Mouse (Mus musculus): ENCODE data around the gene P4ha2. TPM values are rescaled to one million over a fixed set of nuclear protein-coding genes. Genes with fewer than 3 reads are reported as not detected.
A peak's percentile ranks its signal among the peaks of the same experiment; 100 is the strongest.

Gene P4ha2
- polyA plus RNA-seq, 1 experiment from 2014 or later: 6.8 TPM

- Histone ChIP-seq H3K36me3 (ENCODE audit: control insufficient read depth, insufficient read depth) (no peaks in the 10 kb centered on the region), H3K9ac (replicated peaks; ENCODE audit: low read depth, low read length) (peak overlapping the region; percentile 65), H3K9me3 (ENCODE audit: control insufficient read depth, low read length) (no peaks in the 10 kb centered on the region), H3K27ac (ENCODE audit: low read length) (no peak overlapping the region), H3K4me1 (replicated peaks; ENCODE audit: control insufficient read depth, insufficient read depth, low read length) (peaks cover 8% of the 10 kb centered on the region; the same call in 1 of the 2 replicates), H3K27me3 (replicated peaks; ENCODE audit: control insufficient read depth, insufficient read depth, low read length) (no peaks in the 10 kb centered on the region), H3K4me2 (ENCODE audit: low read length) (peak overlapping the region; percentile 92), H3K4me3 (replicated peaks; ENCODE audit: low read length) (peak overlapping the region; percentile 57)
- peak; percentile 89 for ATAC-seq
- under 1% methylated on average over 74 of the region's 83 CpGs for WGBS
Observed at GRCm38 (mm10) chr11:54100692-54101591, 1.0 kb downstream of the P4ha2 start.

- Histone ChIP-seq H3K4me2 (ENCODE audit: low read length) (peak overlapping the region; percentile 92), H3K36me3 (ENCODE audit: control insufficient read depth, insufficient read depth) (no peaks in the 10 kb centered on the region), H3K27me3 (replicated peaks; ENCODE audit: control insufficient read depth, insufficient read depth, low read length) (no peaks in the 10 kb centered on the region), H3K4me1 (replicated peaks; ENCODE audit: control insufficient read depth, insufficient read depth, low read length) (peaks cover 10% of the 10 kb centered on the region; the same call in 1 of the 2 replicates), H3K27ac (ENCODE audit: low read length) (no peak overlapping the region), H3K4me3 (replicated peaks; ENCODE audit: low read length) (no peak overlapping the region; the same call in 1 of the 2 replicates), H3K9ac (replicated peaks; ENCODE audit: low read depth, low read length) (no peak overlapping the region), H3K9me3 (ENCODE audit: control insufficient read depth, low read length) (no peaks in the 10 kb centered on the region)
- 79% methylated on average over 9 of the region's 9 CpGs for WGBS
- ATAC-seq: peak; percentile 14; the same call in 1 of the 2 replicates
Observed at GRCm38 (mm10) chr11:54101701-54102100, 1.8 kb downstream of the P4ha2 start.

GRCm38 (mm10) chr11:54102706-54103449, 3.0 kb downstream of the P4ha2 start:
- no peaks in the 10 kb centered on the region for H3K9me3 ChIP-seq (ENCODE audit: control insufficient read depth, low read length)
- ATAC-seq: no peak
- no peak overlapping the region for H3K4me2 ChIP-seq (ENCODE audit: low read length)
- no peaks in the 10 kb centered on the region for H3K36me3 ChIP-seq (ENCODE audit: control insufficient read depth, insufficient read depth)
- no peak overlapping the region for H3K9ac ChIP-seq (replicated peaks; ENCODE audit: low read depth, low read length)
- H3K4me3 ChIP-seq (replicated peaks; ENCODE audit: low read length): no peak overlapping the region
- H3K27me3 ChIP-seq (replicated peaks; ENCODE audit: control insufficient read depth, insufficient read depth, low read length): no peaks in the 10 kb centered on the region
- no peak overlapping the region for H3K27ac ChIP-seq (ENCODE audit: low read length)
- H3K4me1 ChIP-seq (replicated peaks; ENCODE audit: control insufficient read depth, insufficient read depth, low read length): peaks cover 17% of the 10 kb centered on the region; the same call in 1 of the 2 replicates
- WGBS: 81% methylated on average over 10 of the region's 10 CpGs

- H3K9me3 ChIP-seq (ENCODE audit: control insufficient read depth, low read length): no peaks in the 10 kb centered on the region
- H3K4me3 ChIP-seq (replicated peaks; ENCODE audit: low read length): no peak overlapping the region
- no peak overlapping the region for H3K9ac ChIP-seq (replicated peaks; ENCODE audit: low read depth, low read length)
- WGBS: 90% methylated on average over 6 of the region's 6 CpGs
- no peak overlapping the region for H3K27ac ChIP-seq (ENCODE audit: low read length)
- H3K4me1 ChIP-seq (replicated peaks; ENCODE audit: control insufficient read depth, insufficient read depth, low read length): peaks cover 17% of the 10 kb centered on the region; the same call in 1 of the 2 replicates
- no peak for ATAC-seq
- no peak overlapping the region for H3K4me2 ChIP-seq (ENCODE audit: low read length)
- H3K36me3 ChIP-seq (ENCODE audit: control insufficient read depth, insufficient read depth): no peaks in the 10 kb centered on the region
- no peaks in the 10 kb centered on the region for H3K27me3 ChIP-seq (replicated peaks; ENCODE audit: control insufficient read depth, insufficient read depth, low read length)
Observed at GRCm38 (mm10) chr11:54105011-54105410, 5.1 kb downstream of the P4ha2 start.

GRCm38 (mm10) chr11:54106676-54107075, 6.8 kb downstream of the P4ha2 start:
- H3K27me3 ChIP-seq (replicated peaks; ENCODE audit: control insufficient read depth, insufficient read depth, low read length): no peaks in the 10 kb centered on the region
- no peak overlapping the region for H3K27ac ChIP-seq (ENCODE audit: low read length)
- H3K9me3 ChIP-seq (ENCODE audit: control insufficient read depth, low read length): no peaks in the 10 kb centered on the region
- H3K36me3 ChIP-seq (ENCODE audit: control insufficient read depth, insufficient read depth): no peaks in the 10 kb centered on the region
- peaks cover 9% of the 10 kb centered on the region for H3K4me1 ChIP-seq (replicated peaks; ENCODE audit: control insufficient read depth, insufficient read depth, low read length)
- ATAC-seq: no peak
- no peak overlapping the region for H3K4me3 ChIP-seq (replicated peaks; ENCODE audit: low read length)
- no peak overlapping the region for H3K4me2 ChIP-seq (ENCODE audit: low read length)
- 90% methylated on average over 3 of the region's 3 CpGs for WGBS
- H3K9ac ChIP-seq (replicated peaks; ENCODE audit: low read depth, low read length): no peak overlapping the region

GRCm38 (mm10) chr11:54107239-54107638, 7.3 kb downstream of the P4ha2 start:
- WGBS: 56% methylated on average over 7 of the region's 7 CpGs
- Histone ChIP-seq H3K9me3 (ENCODE audit: control insufficient read depth, low read length) (no peaks in the 10 kb centered on the region), H3K27me3 (replicated peaks; ENCODE audit: control insufficient read depth, insufficient read depth, low read length) (no peaks in the 10 kb centered on the region), H3K9ac (replicated peaks; ENCODE audit: low read depth, low read length) (no peak overlapping the region), H3K4me1 (replicated peaks; ENCODE audit: control insufficient read depth, insufficient read depth, low read length) (peaks cover 14% of the 10 kb centered on the region), H3K27ac (ENCODE audit: low read length) (no peak overlapping the region), H3K4me2 (ENCODE audit: low read length) (no peak overlapping the region), H3K4me3 (replicated peaks; ENCODE audit: low read length) (no peak overlapping the region), H3K36me3 (ENCODE audit: control insufficient read depth, insufficient read depth) (no peaks in the 10 kb centered on the region)
- ATAC-seq: no peak

GRCm38 (mm10) chr11:54108131-54108530, 8.2 kb downstream of the P4ha2 start:
- Histone ChIP-seq H3K9ac (replicated peaks; ENCODE audit: low read depth, low read length) (no peak overlapping the region), H3K36me3 (ENCODE audit: control insufficient read depth, insufficient read depth) (no peaks in the 10 kb centered on the region), H3K4me2 (ENCODE audit: low read length) (no peak overlapping the region), H3K9me3 (ENCODE audit: control insufficient read depth, low read length) (no peaks in the 10 kb centered on the region), H3K4me3 (replicated peaks; ENCODE audit: low read length) (no peak overlapping the region), H3K27ac (ENCODE audit: low read length) (no peak overlapping the region), H3K27me3 (replicated peaks; ENCODE audit: control insufficient read depth, insufficient read depth, low read length) (no peaks in the 10 kb centered on the region), H3K4me1 (replicated peaks; ENCODE audit: control insufficient read depth, insufficient read depth, low read length) (peaks cover 23% of the 10 kb centered on the region)
- 69% methylated on average over 3 of the region's 3 CpGs for WGBS
- ATAC-seq: no peak

- no peak overlapping the region for H3K4me2 ChIP-seq (ENCODE audit: low read length)
- 85% methylated on average over 5 of the region's 5 CpGs for WGBS
- ATAC-seq: no peak
Observed at GRCm38 (mm10) chr11:54108894-54109293, 9.0 kb downstream of the P4ha2 start.

GRCm38 (mm10) chr11:54111291-54111690, 11.4 kb downstream of the P4ha2 start:
- no peak for ATAC-seq
- Histone ChIP-seq H3K4me1 (replicated peaks; ENCODE audit: control insufficient read depth, insufficient read depth, low read length) (peaks cover 34% of the 10 kb centered on the region), H3K4me3 (replicated peaks; ENCODE audit: low read length) (no peak overlapping the region), H3K36me3 (ENCODE audit: control insufficient read depth, insufficient read depth) (no peaks in the 10 kb centered on the region), H3K9ac (replicated peaks; ENCODE audit: low read depth, low read length) (no peak overlapping the region), H3K9me3 (ENCODE audit: control insufficient read depth, low read length) (no peaks in the 10 kb centered on the region), H3K27ac (ENCODE audit: low read length) (no peak overlapping the region), H3K27me3 (replicated peaks; ENCODE audit: control insufficient read depth, insufficient read depth, low read length) (no peaks in the 10 kb centered on the region), H3K4me2 (ENCODE audit: low read length) (no peak overlapping the region)
- WGBS: 91% methylated on average over 7 of the region's 7 CpGs

More at GRCm38 (mm10) chr11:54108894-54109293, 9.0 kb downstream of the P4ha2 start:
- H3K4me3 ChIP-seq (replicated peaks; ENCODE audit: low read length): no peak overlapping the region
- H3K27me3 ChIP-seq (replicated peaks; ENCODE audit: control insufficient read depth, insufficient read depth, low read length): no peaks in the 10 kb centered on the region
- H3K36me3 ChIP-seq (ENCODE audit: control insufficient read depth, insufficient read depth): no peaks in the 10 kb centered on the region
- no peak overlapping the region for H3K27ac ChIP-seq (ENCODE audit: low read length)
- H3K9ac ChIP-seq (replicated peaks; ENCODE audit: low read depth, low read length): no peak overlapping the region
- H3K4me1 ChIP-seq (replicated peaks; ENCODE audit: control insufficient read depth, insufficient read depth, low read length): peaks cover 30% of the 10 kb centered on the region
- H3K9me3 ChIP-seq (ENCODE audit: control insufficient read depth, low read length): no peaks in the 10 kb centered on the region
